Mouse (Mus musculus) adrenal gland, postnatal 25 days (tissue): ENCODE measurements at regions not wholly inside any gene's neighbourhood (a gene's known extent, or its start where the extent isn't known, plus 50 kb on each side); places are given as distances from the start of the nearest gene placed in this dataset.

Experiments used
- DNase-seq: peaks from one replicate; pipeline ENCODE4 v3.0.0; 2021; ENCODE audit warnings: mixed read lengths

GRCm38 (mm10) chr12:91986448-91986847 is 137.5 kb upstream of the Sel1l start:
- no peak for DNase-seq

- DNase-seq, result no peak
Measured at GRCm38 (mm10) chr12:91980321-91980720, 131.4 kb upstream of the Sel1l start.

- no peak for DNase-seq
Measured at GRCm38 (mm10) chr12:91971045-91971444, 122.1 kb upstream of the Sel1l start.

- DNase-seq, result no peak
Measured at GRCm38 (mm10) chr12:91965937-91966336, 117.0 kb upstream of the Sel1l start.

GRCm38 (mm10) chr12:91963239-91963638 is 114.3 kb upstream of the Sel1l start:
- DNase-seq, result no peak

- DNase-seq, result no peak
Measured at GRCm38 (mm10) chr12:91958086-91958485, 109.1 kb upstream of the Sel1l start.

- DNase-seq, result no peak
Measured at GRCm38 (mm10) chr12:91956411-91956810, 107.5 kb upstream of the Sel1l start.

- no peak for DNase-seq
Measured at GRCm38 (mm10) chr12:91948602-91949167, 99.7 kb upstream of the Sel1l start.

GRCm38 (mm10) chr12:91947998-91948397 is 99.0 kb upstream of the Sel1l start:
- no peak for DNase-seq

GRCm38 (mm10) chr12:91946541-91946940 is 97.6 kb upstream of the Sel1l start:
- no peak for DNase-seq

- DNase-seq, result no peak
Measured at GRCm38 (mm10) chr12:91932490-91933361, 83.8 kb upstream of the Sel1l start.

GRCm38 (mm10) chr12:91931586-91931985 is 82.6 kb upstream of the Sel1l start:
- DNase-seq, result no peak

GRCm38 (mm10) chr12:91929386-91930054 is 80.6 kb upstream of the Sel1l start:
- DNase-seq, result no peak

GRCm38 (mm10) chr12:91927576-91927975 is 78.6 kb upstream of the Sel1l start:
- DNase-seq, result no peak

- no peak for DNase-seq
Measured at GRCm38 (mm10) chr12:91915486-91915885, 66.5 kb upstream of the Sel1l start.

GRCm38 (mm10) chr12:91910529-91910928 is 61.6 kb upstream of the Sel1l start:
- DNase-seq, result no peak
